Mouse (Mus musculus) limb, embryonic 14.5 days (tissue): Measurements from ENCODE around the gene Gm34653. TPM values are rescaled to one million over a fixed set of nuclear protein-coding genes. Genes with fewer than 3 reads are reported as not detected.
"Not testable (repeated sequence)": the region's sequence is repeated elsewhere in the genome, so short reads cannot be mapped to it uniquely, and the experiment has no call there.

Experiments
- ATAC-seq: fragments of 200-750 bp; cut with Nextera tagmentation; 2 replicates; pipeline ENCODE4 v1.8.0; 2017; ENCODE audit warnings: low read depth, moderate number of reproducible peaks, moderate TSS enrichment; ENCODE audit not compliant: low FRiP score
- DNase-seq: peaks from one replicate; pipeline ENCODE4 v3.0.0-alpha.2; 2015; ENCODE audit warnings: low spot score
- H3K27ac ChIP-seq: fragments of 300-500 bp; sonication (generic); replicated peaks from 2 replicates; pipeline ENCODE4 v1.5.1; 2014; ENCODE audit warnings: low read depth, mild to moderate bottlenecking, low read length, moderate library complexity, mixed read lengths
- H3K27me3 ChIP-seq: fragments of 300-500 bp; sonication (generic); 2 replicates; pipeline ENCODE4 v1.6.1; 2014; ENCODE audit warnings: low read length, mixed read lengths; ENCODE audit not compliant: control insufficient read depth, insufficient read depth
- H3K36me3 ChIP-seq: fragments of 300-500 bp; sonication (generic); 2 replicates; pipeline ENCODE4 v1.6.1; 2014; ENCODE audit warnings: mild to moderate bottlenecking, low read length, moderate library complexity, mixed read lengths; ENCODE audit not compliant: control insufficient read depth, insufficient read depth
- H3K4me1 ChIP-seq: fragments of 300-500 bp; sonication (generic); 2 replicates; pipeline ENCODE4 v1.6.1; 2014; ENCODE audit warnings: antibody characterized with exemption, low read length, mixed read lengths; ENCODE audit not compliant: control insufficient read depth, insufficient read depth
- H3K4me2 ChIP-seq: fragments of 300-500 bp; sonication (generic); replicated peaks from 2 replicates; pipeline ENCODE4 v1.6.1; 2014; ENCODE audit warnings: low read depth, mild to moderate bottlenecking, low read length, moderate library complexity; ENCODE audit not compliant: severe bottlenecking
- H3K4me3 ChIP-seq: fragments of 300-500 bp; sonication (generic); replicated peaks from 2 replicates; pipeline ENCODE4 v1.5.1; 2014; ENCODE audit warnings: low read length
- H3K9ac ChIP-seq: fragments of 300-500 bp; sonication (generic); 2 replicates; pipeline ENCODE4 v1.6.1; 2014; ENCODE audit warnings: mild to moderate bottlenecking, low read depth, low read length, moderate library complexity; ENCODE audit not compliant: severe bottlenecking
- H3K9me3 ChIP-seq: fragments of 300-500 bp; sonication (generic); 2 replicates; pipeline ENCODE4 v1.6.1; 2016; ENCODE audit warnings: low read length; ENCODE audit not compliant: control insufficient read depth
- POLR2A ChIP-seq: fragments of 200-500 bp; IDR thresholded peaks from 2 replicates; pipeline ENCODE4 v1.8.0; 2012; ENCODE audit warnings: inconsistent platforms, mild to moderate bottlenecking, moderate library complexity, borderline replicate concordance; ENCODE audit not compliant: insufficient read depth, insufficient read length; ENCODE audit errors: extremely low read depth
- WGBS: fragments of 180-500 bp; shearing (Covaris S2); extraction: QIAGEN DNeasy Blood & Tissue Kit; methylation state at CpG from one replicate; pipeline ENCODE4 v1.1.7; 2014; 5-methylcytosine and 5-hydroxymethylcytosine counted together
- polyA plus RNA-seq, 2 experiments: library from polyadenylated mRNA; depleted of rRNA in 1 of 2; stranded (reverse) in 1 of 2; unstranded in 1 of 2; fragments of >200 nt; fragmentation: Nextera tagmentation in 1 of 2; extraction: Ambion mirVana in 1 of 2; gene quantifications; 2 replicates each; pipeline versions ENCODE4 v1.2.1 to v1.2.3; 2012 to 2014

Gene Gm34653
- polyA plus RNA-seq, 2 experiments = 0.04 TPM; not detected in 1

GRCm38 (mm10) chr2:34826460-34827231, 6.2 kb upstream of the Gm34653 start:
- H3K9ac ChIP-seq = peak overlapping the region; percentile 97
- DNase-seq = no peak
- peaks cover 10% of the 10 kb centered on the region for H3K36me3 ChIP-seq
- peak overlapping the region; percentile 88 for H3K4me3 ChIP-seq
- H3K27ac ChIP-seq = peak overlapping the region; percentile 70; the same call in 1 of the 2 replicates
- ATAC-seq = peak; percentile 16; the same call in 1 of the 2 replicates
- WGBS = 39% methylated on average over 20 of the region's 21 CpGs
- TF ChIP-seq POLR2A = no peak
- H3K27me3 ChIP-seq = no peaks in the 10 kb centered on the region
- H3K4me2 ChIP-seq = peak overlapping the region; percentile 64
- peaks cover 9% of the 10 kb centered on the region for H3K4me1 ChIP-seq
- H3K9me3 ChIP-seq = no peaks in the 10 kb centered on the region; the same call in 1 of the 2 replicates

GRCm38 (mm10) chr2:34827591-34827990, 5.2 kb upstream of the Gm34653 start:
- 0 out of 2 replicates have a peak, but pooled peaks cover 2% of the 10 kb centered on the region for H3K36me3 ChIP-seq
- no peak for DNase-seq
- no peak overlapping the region for H3K9ac ChIP-seq
- H3K27me3 ChIP-seq = no peaks in the 10 kb centered on the region
- no peak for ATAC-seq
- H3K4me3 ChIP-seq = no peak overlapping the region
- 88% methylated on average over 4 of the region's 4 CpGs for whole genome bisulfite sequencing
- H3K27ac ChIP-seq = no peak overlapping the region
- no peaks in the 10 kb centered on the region; the same call in 1 of the 2 replicates for H3K9me3 ChIP-seq
- peaks cover 9% of the 10 kb centered on the region for H3K4me1 ChIP-seq
- no peak overlapping the region for H3K4me2 ChIP-seq
- no peak for TF ChIP-seq POLR2A

GRCm38 (mm10) chr2:34828026-34828425, 4.8 kb upstream of the Gm34653 start:
- Histone ChIP-seq H3K4me1 (peaks cover 9% of the 10 kb centered on the region), H3K27me3 (no peaks in the 10 kb centered on the region), H3K4me3 (no peak overlapping the region), H3K27ac (no peak overlapping the region), H3K36me3 (no peaks in the 10 kb centered on the region), H3K9me3 (no peaks in the 10 kb centered on the region; the same call in 1 of the 2 replicates), H3K9ac (no peak overlapping the region), H3K4me2 (no peak overlapping the region)
- DNase-seq (no peak), ATAC-seq (no peak)
- TF ChIP-seq POLR2A = no peak
- WGBS = 85% methylated on average over 1 of the region's 1 CpGs

- H3K4me1 ChIP-seq, H3K4me2 ChIP-seq, H3K4me3 ChIP-seq, H3K9me3 ChIP-seq, DNase-seq, H3K27me3 ChIP-seq, ATAC-seq, H3K27ac ChIP-seq, H3K9ac ChIP-seq, H3K36me3 ChIP-seq: not testable (repeated sequence)
- WGBS = 95% methylated on average over 16 of the region's 17 CpGs
These were observed 2.7 kb upstream of the Gm34653 start for GRCm38 (mm10) chr2:34830066-34830465.

GRCm38 (mm10) chr2:34833624-34834023, 817 bp downstream of the Gm34653 start:
- Histone ChIP-seq H3K4me2 (no peak overlapping the region), H3K9me3 (no peaks in the 10 kb centered on the region; the same call in 1 of the 2 replicates), H3K9ac (no peak overlapping the region), H3K27me3 (no peaks in the 10 kb centered on the region), H3K4me1 (no peaks in the 10 kb centered on the region), H3K27ac (no peak overlapping the region), H3K36me3 (no peaks in the 10 kb centered on the region), H3K4me3 (no peak overlapping the region)
- no peak for ATAC-seq
- no peak for TF ChIP-seq POLR2A
- DNase-seq = no peak
- 89% methylated on average over 17 of the region's 17 CpGs for WGBS
